Mouse (Mus musculus) heart, postnatal 10 days (tissue): ENCODE data around the gene Prr3. TPM values are rescaled to one million over a fixed set of nuclear protein-coding genes. Genes with fewer than 3 reads are reported as not detected.
"Not testable (repeated sequence)": the region's sequence is repeated elsewhere in the genome, so short reads cannot be mapped to it uniquely, and the experiment has no call there.

Experiments used
- DNase-seq, 2 experiments: peaks; one replicate each; pipeline ENCODE4 v3.0.0; 2021
- intact Hi-C: fragments of 180-260 bp; cut with DNase I; formaldehyde crosslinking; loops from one replicate; pipeline ENCODE4 v1.15.1; 2025
- microRNA-seq, 2 experiments: library from miRNA; unstranded; fragments of <30 nt; microRNA quantifications; one replicate each; pipeline ENCODE4 v1.2.0; 2022
- total RNA-seq, 2 experiments: library from RNA; stranded (reverse); gene quantifications; 2 replicates each; pipeline ENCODE4 v1.2.3; 2021

Gene Prr3
- total RNA-seq, 2 experiments from 2014 or later: 7.9 to 11.0 TPM

DNA sequence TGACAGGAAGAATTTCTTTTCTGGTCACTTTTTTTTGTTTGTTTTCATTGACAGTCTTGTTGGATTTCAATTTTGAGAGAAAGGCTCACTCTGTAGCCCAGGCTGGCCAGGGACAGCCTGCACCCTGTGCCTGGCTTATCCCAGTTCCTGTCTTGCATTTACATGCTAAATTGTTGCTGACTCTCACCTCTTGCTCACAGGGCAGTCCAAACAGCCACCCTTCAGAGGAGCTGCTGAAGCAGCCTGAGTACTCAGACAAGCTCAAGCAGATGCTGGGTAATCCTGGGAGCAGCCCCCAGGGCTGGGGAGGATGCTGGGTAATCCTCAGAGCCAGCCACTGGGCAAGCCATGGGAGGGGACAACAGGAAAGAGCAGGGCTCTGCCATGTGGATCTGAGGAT lies 29.1 kb downstream of the Prr3 start:
- DNase-seq, intact Hi-C loops: not testable (repeated sequence)

DNA sequence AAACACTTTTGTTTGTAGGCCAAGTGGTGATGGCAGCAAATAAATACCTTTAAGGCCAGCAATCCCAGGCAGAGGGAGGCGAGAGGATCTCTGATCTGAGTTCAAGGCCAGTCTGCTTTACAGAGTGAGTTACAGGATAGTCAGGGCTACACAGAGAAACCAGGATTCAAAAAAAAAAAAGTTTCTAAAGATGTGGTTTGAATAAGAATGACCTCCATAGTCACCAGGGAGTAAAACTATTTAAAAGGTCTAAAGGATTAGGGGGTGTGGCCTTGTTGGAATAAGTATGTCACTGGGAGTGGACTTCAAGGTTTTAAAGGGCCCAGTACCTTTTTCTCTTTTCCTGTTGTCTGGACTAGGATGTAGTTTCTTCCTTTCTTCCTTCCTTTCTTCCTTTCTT lies 40.1 kb downstream of the Prr3 start:
- intact Hi-C loops: loop anchor here (5.0 kb wide), 2 partner anchors 172 to 252 kb away; partner anchors contain the start of gene H2-T3
- DNase-seq: no peak

DNA sequence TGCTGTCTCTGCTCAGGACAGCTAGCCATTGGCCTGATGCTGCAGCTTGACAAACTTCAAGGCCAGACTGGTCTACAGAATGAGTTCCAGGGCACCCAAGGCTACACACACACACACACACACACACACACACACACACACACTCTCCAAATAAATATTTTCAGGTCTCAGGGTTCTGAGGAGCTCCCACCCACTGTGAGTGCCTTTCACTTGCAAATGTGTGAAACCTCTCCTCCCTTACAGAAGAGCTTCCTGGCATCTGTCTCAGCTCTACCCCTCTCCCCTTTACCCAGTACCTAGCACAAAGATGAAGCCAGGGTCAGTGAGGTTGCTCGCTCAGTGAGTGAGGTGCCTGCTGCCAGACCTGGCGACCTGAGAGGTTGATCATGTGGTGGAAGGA lies 40.9 kb downstream of the Prr3 start:
- DNase-seq: no peak
- intact Hi-C loops: loop anchor here (5.0 kb wide), 2 partner anchors 173 to 253 kb away; partner anchors contain the start of gene H2-T3

DNA sequence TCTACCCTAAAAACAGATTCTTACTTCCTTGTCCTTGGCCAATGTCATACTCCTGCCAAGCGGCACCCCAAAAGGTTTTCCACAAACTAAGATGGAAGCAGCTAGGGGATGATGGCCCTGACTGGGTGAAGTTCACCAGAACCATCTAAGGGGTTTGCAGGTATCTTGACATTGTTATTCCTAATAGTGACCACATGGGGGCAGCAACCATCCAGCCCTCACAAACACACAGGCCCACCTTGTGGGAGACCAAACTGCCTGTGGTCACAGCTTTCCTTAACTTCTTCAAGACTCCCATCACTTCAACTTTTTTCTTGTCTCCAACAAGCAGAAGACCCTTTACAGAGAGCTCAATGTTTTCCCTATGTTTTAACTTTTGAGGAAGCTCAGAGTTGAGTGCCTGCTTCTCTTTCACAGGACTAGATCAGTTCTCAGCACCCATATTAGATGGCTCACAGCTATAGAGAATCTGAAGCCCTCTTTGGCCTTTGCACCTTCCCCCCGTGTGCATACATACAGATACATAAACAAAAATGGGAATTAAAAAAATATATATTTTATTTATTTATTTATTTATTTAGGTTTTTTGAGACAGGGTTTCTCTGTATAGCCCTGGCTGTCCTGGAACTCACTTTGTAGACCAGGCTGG lies 42.2 kb downstream of the Prr3 start:
- intact Hi-C loops: loop anchor here (1.0 to 5.0 kb wide), 3 partner anchors 55 to 254 kb away; partner anchors contain the start of gene H2-T3
- DNase-seq: peak; percentile 45 to 62

DNA sequence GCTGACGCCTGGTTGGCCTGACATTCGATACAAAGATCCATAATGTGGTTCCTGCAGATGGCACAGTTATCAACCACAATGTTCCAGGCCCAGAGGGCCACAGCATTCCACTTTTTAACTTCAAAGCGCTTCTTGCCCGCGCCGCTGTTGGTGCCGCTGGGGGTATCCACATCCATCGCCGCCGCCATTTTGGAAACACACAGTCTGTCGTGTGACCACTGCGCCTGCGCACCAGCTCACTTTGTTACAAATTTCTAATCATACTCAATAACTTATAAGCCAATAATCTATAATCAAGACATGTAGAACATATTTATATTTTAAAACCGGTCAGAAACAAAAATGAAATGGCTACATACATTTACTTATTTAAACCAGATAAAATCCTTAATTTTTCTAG lies 44.3 kb downstream of the Prr3 start:
- DNase-seq: not testable (repeated sequence)
- intact Hi-C loops: loop anchor here (5.0 kb wide), 2 partner anchors 177 to 257 kb away; partner anchors contain the start of gene H2-T3

DNA sequence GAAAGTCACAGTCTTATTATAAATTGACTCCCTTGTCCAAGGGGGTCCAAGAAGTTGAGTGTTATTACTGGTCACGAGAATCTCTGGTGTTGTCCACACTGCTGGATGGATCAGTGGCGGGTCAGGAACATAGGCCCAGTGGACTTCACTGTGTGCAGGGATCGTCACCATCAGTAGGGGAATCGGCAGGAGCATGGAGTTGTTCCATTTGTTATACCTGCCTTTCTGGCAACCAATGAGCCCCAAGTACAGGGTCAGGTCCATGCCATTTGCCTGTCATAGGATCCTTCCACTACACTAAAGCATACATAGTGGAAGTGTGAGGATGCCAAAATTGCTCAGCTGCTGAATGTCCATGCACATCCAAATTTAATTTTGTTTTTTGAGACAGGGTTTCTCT lies 47.4 kb downstream of the Prr3 start:
- DNase-seq: no peak
- intact Hi-C loops: no loop called here

DNA sequence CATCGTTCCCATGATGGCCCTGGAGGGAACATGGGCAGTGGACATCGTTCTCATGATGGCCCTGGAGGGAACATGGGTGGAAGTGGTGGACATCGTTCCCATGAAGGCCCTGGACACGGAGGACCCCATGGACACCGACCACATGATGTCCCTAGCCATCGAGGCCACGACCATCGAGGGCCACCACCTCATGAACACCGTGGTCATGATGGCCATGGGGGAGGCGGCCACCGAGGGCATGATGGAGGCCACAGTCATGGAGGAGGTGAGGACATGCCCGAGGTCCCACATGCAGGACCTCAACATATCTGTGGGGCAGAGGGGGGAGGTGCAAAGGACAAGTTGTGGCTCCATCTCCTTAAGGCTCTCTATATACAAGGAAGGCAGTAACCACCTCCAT lies 49.4 kb downstream of the Prr3 start:
- DNase-seq: no peak

DNA sequence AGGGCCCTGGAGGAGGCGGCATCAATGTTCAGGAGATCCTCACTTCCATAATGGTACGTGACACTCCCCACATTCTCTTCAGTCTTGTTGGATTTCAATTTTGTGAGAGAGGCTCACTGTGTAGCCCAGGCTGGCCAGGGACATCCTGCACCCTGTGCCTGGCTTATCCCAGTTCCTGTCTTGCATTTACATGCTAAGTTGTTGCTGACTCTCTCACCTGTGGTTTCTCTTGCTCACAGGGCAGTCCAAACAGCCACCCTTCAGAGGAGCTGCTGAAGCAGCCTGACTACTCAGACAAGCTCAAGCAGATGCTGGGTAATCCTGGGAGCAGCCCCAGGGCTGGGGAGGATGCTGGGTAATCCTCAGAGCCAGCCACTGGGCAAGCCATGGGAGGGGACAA lies 50.5 kb downstream of the Prr3 start:
- intact Hi-C loops: no loop called here
- no peak for DNase-seq

More for the DNA sequence above, 49.4 kb downstream of the Prr3 start:
- intact Hi-C loops: no loop called here

DNA sequence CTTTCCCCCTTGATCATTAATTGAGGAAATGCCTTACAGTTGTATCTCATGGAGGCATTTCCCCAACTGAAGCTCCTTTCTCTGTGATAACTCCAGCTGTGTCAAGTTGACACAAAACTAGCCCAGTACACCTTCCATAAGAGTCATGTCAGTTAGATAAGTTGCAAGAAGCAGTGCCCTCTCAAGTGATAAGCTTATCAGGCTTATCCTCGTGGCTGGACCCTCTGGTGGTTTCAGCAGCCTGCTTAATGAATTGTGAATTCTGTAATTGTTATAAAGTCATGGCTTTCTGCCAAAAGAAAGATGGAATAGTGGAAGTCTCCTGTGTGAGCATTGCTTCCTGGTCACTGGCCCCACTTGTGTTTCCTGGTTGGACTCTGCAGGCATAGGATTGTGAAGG lies 52.6 kb downstream of the Prr3 start:
- intact Hi-C loops: no loop called here

DNA sequence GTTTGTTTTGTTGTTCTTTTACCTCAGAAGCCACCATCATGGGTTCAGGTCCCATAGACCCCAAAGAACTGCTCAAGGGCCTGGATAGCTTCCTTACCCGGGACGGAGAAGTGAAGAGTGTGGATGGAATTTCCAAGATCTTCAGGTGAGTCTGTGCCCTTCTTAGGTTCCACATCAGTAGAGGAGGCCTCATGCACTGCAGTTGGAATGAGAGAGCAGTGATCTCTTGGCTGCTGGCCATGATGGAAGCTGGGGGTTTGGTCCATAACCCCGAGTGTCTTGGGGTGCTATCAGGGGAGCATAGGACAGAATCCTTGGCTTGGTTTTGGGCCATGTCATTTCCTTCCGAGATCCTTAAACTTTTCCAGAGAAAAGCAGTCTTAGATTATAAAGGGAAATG lies 56.8 kb downstream of the Prr3 start:
- intact Hi-C loops: no loop called here
- DNase-seq: no peak

More for the DNA sequence above, 52.6 kb downstream of the Prr3 start:
- DNase-seq: no peak

DNA sequence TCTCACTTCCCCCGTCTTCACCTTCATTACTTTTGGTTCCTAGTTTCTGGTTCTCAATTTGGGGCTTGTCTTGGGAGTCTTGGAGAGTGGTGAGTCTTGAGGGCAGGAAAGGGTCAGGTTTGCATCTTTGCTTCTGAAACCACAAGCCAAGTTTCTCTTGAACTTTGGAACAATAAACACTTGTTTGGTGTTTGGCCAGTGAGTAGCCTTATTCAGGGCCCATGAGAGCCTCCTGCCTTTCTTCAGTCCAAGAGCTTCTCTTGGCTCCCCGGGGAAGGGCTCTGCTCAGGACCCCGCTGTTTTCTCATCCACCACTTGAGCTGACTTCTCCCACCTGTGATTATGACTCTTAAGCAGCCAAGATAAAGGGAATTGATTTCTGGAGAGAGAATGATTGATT lies 57.5 kb downstream of the Prr3 start:
- DNase-seq: no peak
- intact Hi-C loops: no loop called here

Small RNAs within 50 kb of the gene (microRNA-seq; reads per million reads assigned to microRNA genes)
- gene Mir877: 33.6 to 71.3 reads per million in 2 experiments

Other genes with a start within 250 kb of the Prr3 start
- 10 to 100 TPM; 18.7 to 25.9 TPM for gene Ier3, start 158.6 kb downstream of the Prr3 start, total RNA-seq
- 100 to 1,000 TPM; 114 to 124 TPM for gene Flot1, start 157.0 kb downstream of the Prr3 start, total RNA-seq
- gene Tubb5, start 141.9 kb downstream of the Prr3 start, total RNA-seq: 100 to 1,000 TPM; 358 to 363 TPM
- 10 to 100 TPM; 20.4 to 22.1 TPM for gene Mdc1, start 138.7 kb downstream of the Prr3 start, total RNA-seq
- 10 to 100 TPM; 12.6 to 13.5 TPM for gene Nrm, start 118.9 kb downstream of the Prr3 start, total RNA-seq
- gene Ppp1r18, start 114.6 kb downstream of the Prr3 start, total RNA-seq: 10 to 100 TPM; 27.9 to 29.6 TPM
- gene Dhx16, start 100.4 kb downstream of the Prr3 start, total RNA-seq: 10 to 100 TPM; 24.7 to 29.2 TPM
- gene 2310061I04Rik, start 82.8 kb downstream of the Prr3 start, total RNA-seq: 10 to 100 TPM; 64.8 to 69.8 TPM
- gene Atat1, start 70.2 kb downstream of the Prr3 start, total RNA-seq: 10 to 100 TPM; 12.1 to 16.3 TPM
- gene Mrps18b, start 63.8 kb downstream of the Prr3 start, total RNA-seq: 10 to 100 TPM; 52.8 to 56.2 TPM
- 10 to 100 TPM; 43.3 to 45.1 TPM for gene Ppp1r10, start 63.8 kb downstream of the Prr3 start, total RNA-seq
- 10 to 100 TPM; 64.0 to 67.4 TPM for gene Abcf1, start 10.5 kb downstream of the Prr3 start, total RNA-seq
- 10 to 100 TPM; 32.8 to 33.1 TPM for gene Gnl1, start 385 bp downstream of the Prr3 start, total RNA-seq
- gene H2-T24, start 40.3 kb upstream of the Prr3 start, total RNA-seq: 1 to 10 TPM; 2.2 to 3.3 TPM
- gene H2-T23, start 52.6 kb upstream of the Prr3 start, total RNA-seq: 10 to 100 TPM; 16.6 TPM
- 10 to 100 TPM; 11.0 to 11.8 TPM for gene H2-T22, start 62.5 kb upstream of the Prr3 start, total RNA-seq
- under 1 TPM in 1 of 2 experiments, not detected in 1; 0.15 TPM for gene Gm6034, start 62.7 kb upstream of the Prr3 start, total RNA-seq
- gene Gm11127, start 78.1 kb upstream of the Prr3 start, total RNA-seq: 1 to 10 TPM; 2.1 to 2.4 TPM
- under 1 TPM in 1 of 2 experiments, not detected in 1; 0.26 TPM for gene Gm19684, start 141.4 kb upstream of the Prr3 start, total RNA-seq
- not detected for gene Gm7030, start 149.2 kb upstream of the Prr3 start, total RNA-seq
- gene Gm8909, start 188.3 kb upstream of the Prr3 start, total RNA-seq: under 1 TPM in 1 of 2 experiments, not detected in 1; 0.24 TPM
- under 1 TPM in 1 of 2 experiments, not detected in 1; 0.34 TPM for gene H2-T3, start 210.1 kb upstream of the Prr3 start, total RNA-seq